Mouse (Mus musculus) lung, postnatal 0 days (tissue): Measurements from ENCODE around the gene Hspa1a.

Experiments used
- CTCF ChIP-seq: IDR thresholded peaks from 2 replicates; pipeline ENCODE4 v1.5.1; 2016; ENCODE audit warnings: antibody characterized with exemption, mild to moderate bottlenecking
- EP300 ChIP-seq: IDR thresholded peaks from 2 replicates; pipeline ENCODE4 v1.6.1; 2016; ENCODE audit warnings: antibody characterized with exemption, mild to moderate bottlenecking, control low read depth

DNA sequence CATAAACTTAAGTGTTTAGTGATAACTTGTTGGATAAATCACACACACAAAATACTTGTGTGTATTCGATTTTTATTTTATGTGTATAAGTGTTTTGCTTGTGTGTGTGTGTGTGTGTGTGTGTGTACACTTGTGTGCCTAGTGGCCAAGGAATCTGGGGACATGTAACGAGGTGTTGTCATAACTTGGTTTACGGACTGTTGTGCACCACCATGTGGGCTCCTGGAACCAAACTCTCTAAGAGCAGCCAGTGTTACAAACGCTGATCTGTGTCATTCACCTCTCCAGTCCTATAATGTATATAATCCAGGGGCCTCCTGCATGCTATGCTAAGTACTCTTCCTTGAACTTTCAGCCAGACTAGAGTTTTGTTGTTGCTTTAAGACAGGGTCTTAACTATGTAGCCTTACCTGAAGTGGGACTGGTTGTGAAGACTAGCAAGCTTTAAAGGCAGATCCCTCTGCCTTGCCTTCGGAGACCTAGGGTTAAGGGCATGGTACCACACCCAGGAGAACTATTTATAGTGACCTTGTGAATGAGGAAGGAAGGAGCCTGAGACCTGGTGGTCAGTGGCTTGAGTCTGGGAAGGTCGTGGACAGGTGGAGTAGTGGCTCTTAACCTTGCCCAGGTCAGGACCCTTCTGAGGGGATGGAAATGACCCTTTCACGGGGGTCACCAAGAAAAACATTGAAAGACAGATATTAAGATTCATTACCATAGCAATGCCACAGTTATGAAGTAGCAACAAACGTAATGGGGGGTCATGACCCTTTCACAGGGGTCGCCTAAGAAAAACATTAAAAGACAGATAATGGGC lies 31.3 kb upstream of the Hspa1a start:
- TF ChIP-seq CTCF (no peak), EP300 (no peak)
